Mouse (Mus musculus): Measurements from ENCODE around the gene Stard3.

Stard3 gene

DNA sequence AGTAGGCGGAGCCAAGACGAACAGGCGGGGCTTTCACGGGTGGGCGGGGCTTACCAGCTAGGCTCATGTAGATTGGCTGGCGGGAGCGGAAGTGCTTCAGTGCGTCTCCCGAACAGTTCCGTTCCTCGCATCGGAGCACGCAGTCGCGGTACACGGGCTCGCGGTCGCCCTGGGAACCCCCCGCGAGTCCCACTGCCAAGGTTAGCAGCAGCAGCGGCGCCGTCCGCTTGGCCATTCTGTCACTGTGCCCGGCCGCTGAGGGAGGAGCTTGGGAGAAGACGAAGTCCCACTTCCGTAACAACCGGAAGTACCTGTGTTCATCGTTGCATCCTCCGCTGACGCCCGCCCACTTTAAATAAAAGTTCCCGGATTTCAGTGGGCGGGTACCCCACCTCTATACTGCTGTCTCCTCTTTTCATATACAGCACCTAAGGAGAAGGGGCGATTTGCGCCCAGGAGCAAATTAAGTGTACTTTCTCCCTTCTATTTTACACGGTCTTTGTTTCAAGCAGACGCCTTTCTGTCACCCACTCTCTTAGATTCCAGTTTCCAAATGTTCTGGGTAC is 42.1 kb downstream of the Stard3 start, which contains the start of gene Pgap3:
Gene Pgap3, minus strand, starts transcription at position 330 of the 566 bp plus-strand sequence.
- peak; percentile 89 for DNase-seq (ENCODE audit: low spot score)

DNA sequence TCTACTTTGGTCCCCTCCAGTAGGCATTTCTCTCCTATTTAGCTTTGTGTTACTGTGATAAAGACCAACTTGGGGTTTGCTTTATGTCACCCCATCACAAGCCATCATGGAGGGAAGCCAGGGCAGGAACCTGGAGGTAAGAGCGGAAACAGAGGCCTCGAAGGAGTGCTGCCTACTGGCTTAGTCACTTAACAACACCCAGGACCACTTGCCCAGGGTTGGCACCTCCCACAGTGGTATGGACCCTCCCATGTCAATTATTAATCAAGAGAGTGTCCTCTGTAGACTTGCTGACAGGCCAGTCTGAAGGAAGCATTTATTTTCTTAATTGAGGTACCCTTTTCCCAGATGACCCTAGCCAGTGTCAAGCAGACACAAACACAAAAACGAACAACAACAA is 42.6 kb downstream of the Stard3 start:
- no peak for DNase-seq (ENCODE audit: low spot score)

DNA sequence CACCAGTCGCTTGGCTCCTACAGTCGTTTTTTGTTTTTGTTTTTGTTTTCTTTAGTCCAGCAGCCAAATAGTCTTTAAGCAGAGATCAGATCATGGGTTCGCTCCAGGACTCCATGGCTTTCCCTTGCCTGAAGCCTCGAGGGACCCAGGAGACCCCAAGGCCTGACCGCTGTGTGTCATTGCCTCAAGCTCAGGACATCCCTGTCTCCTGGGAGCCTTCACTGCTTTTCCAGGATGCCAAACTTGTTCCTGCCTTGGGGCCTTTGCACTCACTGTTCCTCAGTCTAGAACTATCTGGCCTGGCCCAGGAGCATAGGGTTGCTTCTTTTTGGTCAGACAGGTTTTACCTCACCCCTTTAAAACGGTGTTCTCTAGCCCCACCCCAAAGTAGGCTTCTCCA is 48.5 kb downstream of the Stard3 start:
- DNase-seq (ENCODE audit: low spot score), result no peak

DNA sequence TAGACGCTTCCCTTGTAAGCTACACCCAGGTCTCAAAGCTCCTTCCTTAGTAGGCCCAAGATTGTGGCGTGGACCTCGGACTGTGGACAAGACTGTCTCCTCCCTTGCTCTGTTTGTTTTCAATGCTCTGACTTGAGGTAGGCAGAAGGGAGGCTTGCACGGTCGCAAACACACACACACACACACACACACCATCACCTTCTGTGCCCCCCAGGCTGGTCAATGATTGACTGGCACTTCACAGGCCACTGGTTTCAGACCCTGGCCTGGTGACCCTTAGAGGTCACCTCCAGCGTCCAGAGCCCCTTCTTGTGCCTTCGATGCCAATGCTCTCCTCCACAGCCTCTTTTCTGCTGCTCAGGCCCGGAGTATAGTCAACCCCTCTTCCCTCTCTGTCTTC is 50.7 kb downstream of the Stard3 start:
- DNase-seq (ENCODE audit: low spot score), result no peak

DNA sequence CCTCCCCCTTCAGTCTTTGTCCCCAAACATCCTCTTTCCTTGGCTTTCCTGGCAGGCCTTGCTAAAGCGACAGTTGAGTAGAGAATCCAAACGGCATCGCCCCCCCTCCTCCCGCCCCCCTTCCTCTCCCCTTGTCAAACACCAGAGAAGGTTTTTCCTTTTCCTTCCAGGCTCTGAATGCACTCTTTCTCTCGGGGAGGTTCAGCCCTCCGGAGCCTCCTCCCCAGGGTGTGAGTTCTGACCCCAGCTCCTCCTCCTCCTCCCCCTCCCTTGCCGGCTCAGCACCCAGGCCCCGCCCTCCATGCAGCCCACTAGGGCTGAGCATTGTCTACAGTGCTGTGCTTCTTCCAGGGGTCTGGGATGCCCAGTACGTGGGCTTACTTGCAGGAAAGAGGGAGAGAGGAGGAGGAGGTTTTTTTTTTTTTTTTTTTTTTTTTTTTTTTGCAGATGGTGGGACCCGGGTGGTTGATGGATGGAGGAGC is 51.2 kb downstream of the Stard3 start:
- DNase-seq (ENCODE audit: low spot score), result no peak

DNA sequence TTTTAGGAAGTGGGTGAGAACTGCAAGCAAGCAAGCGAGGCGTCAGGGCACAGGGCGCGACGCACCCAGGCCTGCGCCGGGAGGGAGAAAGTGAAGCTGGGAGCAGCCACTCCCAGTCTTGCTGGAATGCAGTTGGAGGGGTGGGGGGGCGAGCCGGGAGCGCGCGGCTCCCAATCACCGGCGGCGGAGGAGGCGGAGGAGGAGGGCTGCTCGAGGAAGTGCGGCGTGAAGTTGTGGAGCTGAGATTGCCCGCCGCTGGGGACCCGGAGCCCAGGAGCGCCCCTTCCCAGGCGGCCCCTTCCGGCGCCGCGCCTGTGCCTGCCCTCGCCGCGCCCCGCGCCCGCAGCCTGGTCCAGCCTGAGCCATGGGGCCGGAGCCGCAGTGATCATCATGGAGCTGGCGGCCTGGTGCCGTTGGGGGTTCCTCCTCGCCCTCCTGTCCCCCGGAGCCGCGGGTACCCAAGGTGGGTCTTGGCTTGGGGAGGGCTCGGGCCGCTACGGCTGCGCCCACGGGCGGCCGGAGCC is 54.2 kb downstream of the Stard3 start, which contains the start of gene Erbb2:
Gene Erbb2, plus strand, starts transcription at position 198 of the 524 bp plus-strand sequence.
- DNase-seq (ENCODE audit: low spot score), result no peak

DNA sequence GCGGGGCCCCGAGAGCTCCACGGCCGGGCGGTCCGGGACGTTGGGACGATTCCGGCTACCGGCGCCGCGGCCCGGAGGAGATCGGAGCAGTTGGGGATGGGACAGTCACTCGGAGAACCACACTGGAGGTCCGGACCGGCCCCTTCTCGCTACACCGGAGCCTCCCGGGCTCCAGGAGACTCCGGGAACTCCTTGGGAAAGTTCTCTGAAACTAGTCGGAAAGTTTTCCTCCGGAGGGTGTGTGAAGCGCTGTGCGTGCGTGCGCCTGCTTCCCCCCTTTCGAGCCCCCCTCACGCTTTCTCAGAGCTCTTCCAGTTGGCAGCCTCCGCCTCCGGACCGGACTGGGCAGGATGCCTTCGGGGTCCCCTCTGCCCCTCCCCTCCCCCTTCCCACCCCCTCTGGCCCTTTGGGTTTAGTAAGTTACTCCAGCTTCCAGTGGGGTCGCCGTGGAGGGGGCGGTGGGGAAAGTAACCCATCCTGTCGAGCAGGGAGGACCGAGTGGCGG is 54.7 kb downstream of the Stard3 start:
- DNase-seq (ENCODE audit: low spot score), result no peak

DNA sequence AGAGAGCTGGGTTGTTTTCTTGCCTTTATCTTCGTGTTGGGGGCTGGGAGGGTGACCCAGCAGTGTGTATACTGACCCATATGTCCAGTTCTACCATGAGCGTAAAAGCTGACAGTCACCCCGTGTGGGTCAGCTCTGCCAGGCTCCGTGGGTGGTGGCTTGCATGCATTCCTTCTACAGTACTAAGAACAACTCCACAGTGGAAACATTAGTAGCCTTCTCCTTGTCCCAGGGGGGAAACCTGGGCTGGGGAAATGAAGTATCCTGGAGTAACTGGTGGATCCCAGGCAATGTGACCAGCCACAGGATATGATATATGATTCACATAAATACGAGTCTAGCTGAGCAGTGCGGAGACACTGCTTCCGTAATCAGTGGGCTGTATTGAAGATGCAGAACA is 55.6 kb downstream of the Stard3 start:
- DNase-seq (ENCODE audit: low spot score), result no peak

DNA sequence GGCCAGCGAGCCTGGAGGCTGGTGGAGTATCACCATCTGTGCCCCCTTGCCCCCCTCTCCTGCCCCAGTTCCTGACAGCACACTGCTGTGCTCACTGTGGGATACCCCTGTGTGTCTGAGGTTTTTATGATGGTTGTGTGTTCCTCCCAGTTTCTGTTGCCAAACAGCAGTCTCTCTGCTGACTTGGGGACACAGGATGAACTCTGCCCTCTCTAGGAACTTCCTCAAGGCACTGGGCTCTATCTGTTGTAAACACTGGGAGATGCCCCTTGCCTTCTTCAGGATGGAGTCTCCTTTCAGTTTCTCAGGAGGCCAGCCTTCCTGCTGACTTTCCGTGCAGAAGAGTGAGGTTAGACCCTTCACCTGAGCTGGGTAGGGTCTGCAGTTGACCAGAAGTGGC is 56.0 kb downstream of the Stard3 start:
- DNase-seq (ENCODE audit: low spot score), result no peak

DNA sequence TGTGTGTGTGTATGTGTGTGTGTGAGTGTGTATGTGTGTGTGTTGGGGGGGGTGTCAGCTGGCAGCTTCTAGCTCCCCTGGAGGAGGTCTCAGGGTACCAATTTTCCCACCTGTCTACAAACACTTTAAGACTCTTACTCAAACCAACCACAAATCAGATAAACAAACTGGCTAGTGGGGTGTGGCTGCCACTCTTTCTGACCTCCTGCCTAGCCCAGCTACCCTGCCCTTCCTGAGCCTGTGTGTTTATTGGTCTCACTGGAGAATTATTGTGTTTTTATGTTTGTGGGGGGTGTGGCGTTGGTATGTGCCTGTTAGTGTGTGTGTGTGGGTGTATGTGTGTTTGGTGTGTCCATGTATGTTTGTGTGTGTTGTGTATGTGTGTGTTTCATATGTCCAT is 58.9 kb downstream of the Stard3 start:
- DNase-seq (ENCODE audit: low spot score), result no peak

DNA sequence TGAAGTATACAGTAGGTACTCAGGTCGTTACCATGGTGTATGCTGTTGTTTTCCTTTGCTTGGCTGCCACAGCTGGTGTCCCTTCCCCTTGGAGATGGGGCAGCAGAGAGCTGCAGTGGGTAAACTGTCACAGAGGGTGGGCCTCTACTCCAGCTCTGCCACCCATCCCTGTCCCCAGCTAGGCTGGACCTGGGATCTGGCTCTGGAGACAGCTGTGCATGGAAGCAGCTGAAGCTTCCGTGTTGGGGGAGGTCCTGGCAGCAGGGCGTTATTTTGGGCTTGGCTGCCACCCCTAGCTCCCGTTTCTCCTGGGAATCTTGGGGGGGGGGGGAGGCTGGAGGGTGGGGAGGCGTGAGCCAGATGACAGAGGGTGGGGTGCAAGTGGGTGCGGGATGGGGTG is 60.1 kb downstream of the Stard3 start:
- no peak for DNase-seq (ENCODE audit: low spot score)

DNA sequence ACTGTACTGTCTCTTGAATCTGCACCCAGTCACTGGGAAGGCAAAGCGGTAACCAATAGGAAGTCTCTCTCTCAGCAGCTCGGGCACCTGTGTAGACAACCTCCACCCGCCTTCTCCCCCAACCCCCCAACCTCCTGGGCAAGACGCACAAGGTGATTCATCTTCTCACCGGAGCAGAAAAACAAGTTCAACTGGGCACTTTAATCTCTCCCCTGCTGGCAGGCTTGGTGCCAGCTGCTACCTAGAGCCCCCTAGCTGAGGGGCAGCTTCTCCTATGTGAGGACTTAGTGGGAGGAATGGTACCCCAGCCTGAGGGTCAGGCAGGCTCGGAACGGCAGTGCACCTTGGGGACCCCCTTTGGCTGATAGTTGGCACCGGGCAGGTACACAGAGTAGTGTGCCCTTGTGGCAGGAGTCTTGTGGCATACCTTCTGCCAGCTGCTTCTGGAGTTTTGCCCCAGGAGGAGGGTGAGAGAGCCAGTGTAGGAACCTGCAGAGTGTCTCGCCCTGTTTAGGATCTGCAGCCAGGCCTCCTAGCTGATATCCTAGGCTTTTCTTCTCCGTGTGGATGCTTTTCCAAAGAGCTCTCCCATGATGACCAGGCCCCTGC is 60.9 kb downstream of the Stard3 start:
- DNase-seq (ENCODE audit: low spot score), result no peak

DNA sequence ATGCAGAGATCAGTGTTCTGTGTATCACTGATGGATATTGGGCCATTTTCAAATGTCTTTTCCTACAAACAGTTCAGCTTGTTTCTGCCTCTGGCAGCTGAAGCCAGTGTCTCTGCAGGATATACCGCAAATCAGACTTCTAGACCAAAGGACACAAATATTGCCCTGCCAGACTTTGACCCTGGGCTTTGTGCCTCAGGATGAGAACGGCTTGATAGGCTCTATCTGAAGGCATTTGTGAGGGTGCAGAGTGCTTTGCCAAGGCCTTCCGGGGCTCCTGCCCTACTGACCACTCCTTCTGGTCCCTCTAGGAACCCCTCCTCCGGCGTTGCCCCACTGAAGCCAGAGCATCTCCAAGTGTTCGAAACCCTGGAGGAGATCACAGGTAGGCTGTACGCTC is 68.4 kb downstream of the Stard3 start:
- DNase-seq (ENCODE audit: low spot score), result no peak

DNA sequence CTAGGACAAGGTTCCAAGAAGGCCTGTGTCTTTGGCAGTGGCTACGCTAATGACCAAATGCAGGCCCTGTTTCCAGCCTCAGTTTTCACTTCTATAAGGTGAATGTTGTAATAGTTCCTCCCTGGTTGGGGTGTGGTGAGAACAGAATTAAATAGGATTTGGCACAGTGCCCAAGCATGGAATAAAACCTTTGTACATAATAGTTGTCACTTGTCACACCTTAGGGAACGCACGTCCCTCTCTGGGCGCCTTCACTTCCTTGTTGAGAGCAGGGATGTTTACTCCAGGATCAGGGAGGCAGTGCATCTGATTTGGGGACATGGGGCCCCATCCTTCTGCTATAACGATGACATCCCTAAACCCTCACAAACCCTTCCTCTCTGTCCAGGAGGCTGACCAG is 70.3 kb downstream of the Stard3 start:
- no peak for DNase-seq (ENCODE audit: low spot score)
